ENCODE assay signal across 35 mouse cellular contexts in genomic region chr8:84217206-84217605, GRCm38 (mm10). TPM values are rescaled to one million over a fixed set of nuclear protein-coding genes. Genes with fewer than 3 reads are reported as not detected.
"Had no signal": no experiment of that assay in that cellular context is flagged by ENCODE, and none has a peak within 500 bp of the region (broad histone marks: within the 10 kb centered on the region; RNA-seq: fewer than 3 reads in every experiment).

No protein-coding gene starts in this region.

- H3K9ac ChIP-seq: heart, embryonic 12.5 days; heart, embryonic 13.5 days; heart, embryonic 15.5 days; hindbrain, embryonic 12.5 days; hindbrain, embryonic 13.5 days; hindbrain, embryonic 14.5 days; hindbrain, embryonic 15.5 days; intestine, embryonic 15.5 days; kidney, embryonic 15.5 days had no signal

- H3K27ac ChIP-seq: heart, embryonic 10.5 days; heart, embryonic 13.5 days; heart, embryonic 15.5 days; hindbrain, embryonic 10.5 days; hindbrain, embryonic 12.5 days; hindbrain, embryonic 13.5 days; hindbrain, embryonic 14.5 days; hindbrain, embryonic 15.5 days; hindbrain, postnatal 0 days; intestine, embryonic 15.5 days; kidney, embryonic 15.5 days; kidney, postnatal 0 days; layer of hippocampus, adult 2 months had no signal

- DNase-seq: heart, postnatal 10 days; heart, postnatal 14 days; heart, postnatal 36 days; heart, postnatal 4 days; kidney, adult 11 months; kidney, adult 18-20 months; kidney, adult 2 months; kidney, adult 8-10 months; kidney, adult 9 months; kidney, postnatal 10 days; kidney, postnatal 14 days; kidney, postnatal 25 days; kidney, postnatal 36 days; kidney, postnatal 4 days; layer of hippocampus, adult 9-11 months; layer of hippocampus, postnatal 36 days had no signal

- H3K4me1 ChIP-seq: heart, embryonic 10.5 days; heart, embryonic 12.5 days; heart, embryonic 13.5 days; heart, embryonic 15.5 days; hindbrain, embryonic 10.5 days; hindbrain, embryonic 12.5 days; hindbrain, embryonic 13.5 days; hindbrain, embryonic 15.5 days; intestine, embryonic 15.5 days; kidney, embryonic 15.5 days had no signal

- H3K4me3 ChIP-seq: heart, embryonic 10.5 days; heart, embryonic 12.5 days; heart, embryonic 13.5 days; heart, embryonic 15.5 days; hindbrain, embryonic 10.5 days; hindbrain, embryonic 12.5 days; hindbrain, embryonic 13.5 days; hindbrain, embryonic 15.5 days; intestine, embryonic 15.5 days; kidney, embryonic 15.5 days; layer of hippocampus, adult 2 months had no signal

- H3K27me3 ChIP-seq: heart, embryonic 12.5 days; heart, embryonic 13.5 days; heart, embryonic 15.5 days; hindbrain, embryonic 12.5 days; hindbrain, embryonic 13.5 days; hindbrain, embryonic 15.5 days; intestine, embryonic 15.5 days; kidney, embryonic 15.5 days had no signal

- H3K4me2 ChIP-seq: heart, embryonic 11.5 days; heart, embryonic 12.5 days; heart, embryonic 13.5 days; heart, embryonic 15.5 days; hindbrain, embryonic 12.5 days; hindbrain, embryonic 13.5 days; hindbrain, embryonic 14.5 days; hindbrain, embryonic 15.5 days; intestine, embryonic 15.5 days; kidney, embryonic 15.5 days had no signal

- H3K9me3 ChIP-seq: heart, embryonic 10.5 days; heart, embryonic 12.5 days; heart, embryonic 13.5 days; heart, embryonic 15.5 days; hindbrain, embryonic 10.5 days; hindbrain, embryonic 12.5 days; hindbrain, embryonic 13.5 days; hindbrain, embryonic 15.5 days; intestine, embryonic 15.5 days; kidney, embryonic 15.5 days had no signal

- ATAC-seq: hindbrain, embryonic 16.5 days; hindbrain, postnatal 0 days; inflammation-experienced regulatory T-cells, adult 6 months; intestine, embryonic 15.5 days; intestine, embryonic 16.5 days; intestine, postnatal 0 days had no signal

RNA-seq across cellular contexts. Expression of gene Nanos3, which starts 32.2 kb away (rescaled TPM):
- polyA plus RNA-seq: inflammation-experienced regulatory T-cells, adult 6 months had no signal
